15 mouse cellular contexts compared by ENCODE assay signal in genomic region chr6:39978942-39979341, GRCm38 (mm10).
A peak's percentile ranks its signal among the peaks of the same experiment; 100 is the strongest.
DNase-seq lines count a peak whose midpoint lies in the region; ATAC-seq and TF ChIP-seq lines count a peak whose summit lies in the region.
"Had no signal": no experiment of that assay in that cellular context is flagged by ENCODE, and none has a peak within 500 bp of the region (broad histone marks: within the 10 kb centered on the region; RNA-seq: fewer than 3 reads in every experiment).

No protein-coding gene starts in this region.

- peak; percentile 75 for ATAC-seq in frontal cortex, adult (ENCODE audit: low TSS enrichment)
- no peak for ATAC-seq in intestine, postnatal 0 days
- ATAC-seq: hindbrain, postnatal 0 days had no signal

- no peak overlapping the region for H3K27ac ChIP-seq in intestine, postnatal 0 days (ENCODE audit: low read depth, low read length)
- H3K27ac ChIP-seq: hindbrain, postnatal 0 days; liver, embryonic 14.5 days; midbrain, embryonic 12.5 days; stomach, embryonic 15.5 days had no signal

- H3K9me3 ChIP-seq in intestine, postnatal 0 days (ENCODE audit: control insufficient read depth) = no peaks in the 10 kb centered on the region
- H3K9me3 ChIP-seq: midbrain, embryonic 12.5 days; stomach, embryonic 15.5 days had no signal

- no peak overlapping the region for H3K4me3 ChIP-seq in intestine, postnatal 0 days (ENCODE audit: low read depth, low read length)
- H3K4me3 ChIP-seq: midbrain, embryonic 12.5 days; stomach, embryonic 15.5 days had no signal

- no peak for DNase-seq in frontal cortex, postnatal 14 days (ENCODE audit: low spot score in 2 of 2)
- peak; percentile 37 to 49 for DNase-seq in right cerebral cortex, adult 2 months (ENCODE audit: low spot score in 2 of 2)
- no peak for DNase-seq in right cerebral cortex, postnatal 25 days
- peak; percentile 51 to 54 for DNase-seq in layer of hippocampus, adult 8-10 months (ENCODE audit: low spot score in 2 of 2)
- DNase-seq in MN1 (ENCODE audit: low spot score) = no peak
- DNase-seq: adrenal gland, postnatal 36 days; heart, adult 18-20 months; kidney, adult 18-20 months; kidney, postnatal 10 days had no signal

- WGBS in intestine, postnatal 0 days = 46% methylated on average over 4 of the region's 4 CpGs

- no peak overlapping the region for H3K9ac ChIP-seq in intestine, postnatal 0 days (ENCODE audit: low read depth, low read length)
- H3K9ac ChIP-seq: liver, embryonic 14.5 days; midbrain, embryonic 12.5 days; stomach, embryonic 15.5 days had no signal

- H3K36me3 ChIP-seq in intestine, postnatal 0 days (ENCODE audit: control insufficient read depth, insufficient read depth) = no peaks in the 10 kb centered on the region
- H3K36me3 ChIP-seq: midbrain, embryonic 12.5 days; stomach, embryonic 15.5 days had no signal

- no peaks in the 10 kb centered on the region for H3K4me1 ChIP-seq in intestine, postnatal 0 days (replicated peaks; ENCODE audit: control insufficient read depth, insufficient read depth, low read length)
- H3K4me1 ChIP-seq: midbrain, embryonic 12.5 days; stomach, embryonic 15.5 days had no signal

- H3K27me3 ChIP-seq in intestine, postnatal 0 days (replicated peaks; ENCODE audit: control insufficient read depth, insufficient read depth, low read length) = no peaks in the 10 kb centered on the region
- H3K27me3 ChIP-seq: midbrain, embryonic 12.5 days; stomach, embryonic 15.5 days had no signal

- H3K4me2 ChIP-seq in intestine, postnatal 0 days (replicated peaks; ENCODE audit: low read depth) = no peak overlapping the region
- H3K4me2 ChIP-seq: midbrain, embryonic 12.5 days; stomach, embryonic 15.5 days had no signal

- no peak for TF ChIP-seq CTCF in intestine, postnatal 0 days (IDR thresholded peaks at IDR 0.05; ENCODE audit: low read depth)

Comparison
In these comparisons a context has a peak if more than half of its experiments do, and no peak if none do; other contexts are left out.
1. DNase-seq: peak in right cerebral cortex, adult 2 months (2 of 2) and layer of hippocampus, adult 8-10 months (2 of 2); none in frontal cortex, postnatal 14 days (0 of 2), right cerebral cortex, postnatal 25 days (single experiment) and MN1 (single experiment).